Mouse (Mus musculus) retina, postnatal 7 days (tissue): ENCODE data around the gene Gja8.

ENCODE experiments used
- DNase-seq: peaks from one replicate; pipeline ENCODE4 v3.0.0-alpha.2; 2012; ENCODE audit warnings: low read depth, low spot score

Gja8 gene

GRCm38 (mm10) chr3:96879536-96879935 lies 46.3 kb downstream of the Gja8 start:
- no peak for DNase-seq

GRCm38 (mm10) chr3:96874808-96875571 lies 50.8 kb downstream of the Gja8 start:
- DNase-seq: no peak

- DNase-seq: no peak
These were observed 53.3 kb downstream of the Gja8 start for GRCm38 (mm10) chr3:96872501-96872900.

- no peak for DNase-seq
These were observed 54.8 kb downstream of the Gja8 start for GRCm38 (mm10) chr3:96871070-96871469.

GRCm38 (mm10) chr3:96870270-96870669 lies 55.5 kb downstream of the Gja8 start:
- DNase-seq: no peak

GRCm38 (mm10) chr3:96869091-96869490 lies 56.7 kb downstream of the Gja8 start:
- no peak for DNase-seq

- no peak for DNase-seq
These were observed 57.3 kb downstream of the Gja8 start for GRCm38 (mm10) chr3:96868566-96868965.

- no peak for DNase-seq
These were observed 58.0 kb downstream of the Gja8 start for GRCm38 (mm10) chr3:96867863-96868262.
